Mouse (Mus musculus) thymus, postnatal 25 days (tissue): ENCODE results near the gene Cycs.
A peak's percentile ranks its signal among the peaks of the same experiment; 100 is the strongest.
"Not testable (repeated sequence)": the region's sequence is repeated elsewhere in the genome, so short reads cannot be mapped to it uniquely, and the experiment has no call there.

Experiments used
- DNase-seq: peaks from one replicate; pipeline ENCODE4 v3.0.0; 2022

Gene Cycs

GRCm38 (mm10) chr6:50566141-50566996 lies at the start of gene Cycs:
Cycs (minus strand) TSS chr6:50566538.
- peak; percentile 98 for DNase-seq

- DNase-seq: peak; percentile 49
Observed at GRCm38 (mm10) chr6:50601620-50602019, 35.3 kb upstream of the Cycs start.

- DNase-seq: no peak
Observed at GRCm38 (mm10) chr6:50598560-50598959, 32.2 kb upstream of the Cycs start.

GRCm38 (mm10) chr6:50596301-50597211 lies 30.2 kb upstream of the Cycs start, which contains the start of gene 4921507P07Rik:
4921507P07Rik (minus strand) TSS chr6:50596632.
- peak; percentile 94 for DNase-seq

GRCm38 (mm10) chr6:50594372-50594771 lies 28.0 kb upstream of the Cycs start:
- DNase-seq: no peak

GRCm38 (mm10) chr6:50593334-50593845 lies 27.1 kb upstream of the Cycs start:
- DNase-seq: no peak

GRCm38 (mm10) chr6:50590234-50590633 lies 23.9 kb upstream of the Cycs start:
- no peak for DNase-seq

GRCm38 (mm10) chr6:50588251-50588650 lies 21.9 kb upstream of the Cycs start:
- peak; percentile 46 for DNase-seq

- no peak for DNase-seq
Observed at GRCm38 (mm10) chr6:50587412-50587811, 21.1 kb upstream of the Cycs start.

- DNase-seq: no peak
Observed at GRCm38 (mm10) chr6:50586316-50586715, 20.0 kb upstream of the Cycs start.

GRCm38 (mm10) chr6:50585733-50586132 lies 19.4 kb upstream of the Cycs start:
- DNase-seq: no peak

GRCm38 (mm10) chr6:50571661-50572060 lies 5.3 kb upstream of the Cycs start:
- peak; percentile 11 for DNase-seq

GRCm38 (mm10) chr6:50566997-50567255 lies 588 bp upstream of the Cycs start:
- no peak for DNase-seq

GRCm38 (mm10) chr6:50563651-50564050 lies 2.7 kb downstream of the Cycs start:
- DNase-seq: no peak

- DNase-seq: no peak
Observed at GRCm38 (mm10) chr6:50562421-50562820, 3.9 kb downstream of the Cycs start.

- no peak for DNase-seq
Observed at GRCm38 (mm10) chr6:50560776-50561175, 5.6 kb downstream of the Cycs start.

GRCm38 (mm10) chr6:50558877-50559276 lies 7.5 kb downstream of the Cycs start:
- no peak for DNase-seq

GRCm38 (mm10) chr6:50557566-50557965 lies 8.8 kb downstream of the Cycs start:
- DNase-seq: no peak

GRCm38 (mm10) chr6:50554223-50554622 lies 12.1 kb downstream of the Cycs start:
- DNase-seq: not testable (repeated sequence)

- no peak for DNase-seq
Observed at GRCm38 (mm10) chr6:50552881-50553518, 13.3 kb downstream of the Cycs start.

- DNase-seq: no peak
Observed at GRCm38 (mm10) chr6:50549791-50550190, 16.5 kb downstream of the Cycs start.

GRCm38 (mm10) chr6:50549051-50549450 lies 17.3 kb downstream of the Cycs start:
- no peak for DNase-seq

GRCm38 (mm10) chr6:50545412-50546043 lies 20.8 kb downstream of the Cycs start:
- peak; percentile 33 for DNase-seq
